In genomic region chr16:92383412-92383811, GRCm38 (mm10) we compare ENCODE assay signal across 37 mouse cellular contexts. TPM values are rescaled to one million over a fixed set of nuclear protein-coding genes. Genes with fewer than 3 reads are reported as not detected.
DNase-seq lines count a peak whose midpoint lies in the region; ATAC-seq and TF ChIP-seq lines count a peak whose summit lies in the region.
"Had no signal": no experiment of that assay in that cellular context is flagged by ENCODE, and none has a peak within 500 bp of the region (broad histone marks: within the 10 kb centered on the region; RNA-seq: fewer than 3 reads in every experiment).

No protein-coding gene starts in this region.

- no peak overlapping the region for H3K27ac ChIP-seq in gastrocnemius, adult 2 months
- no peak overlapping the region for H3K27ac ChIP-seq in kidney, postnatal 0 days
- no peak overlapping the region for H3K27ac ChIP-seq in lung, embryonic 14.5 days (ENCODE audit: low read depth)
- H3K27ac ChIP-seq: embryonic facial prominence, embryonic 12.5 days; limb, embryonic 10.5 days; limb, embryonic 15.5 days; midbrain, embryonic 10.5 days; neural tube, embryonic 12.5 days had no signal

- H3K4me2 ChIP-seq in kidney, postnatal 0 days (ENCODE audit: low read length), result no peak overlapping the region
- H3K4me2 ChIP-seq in lung, embryonic 14.5 days, result no peak overlapping the region
- H3K4me2 ChIP-seq: embryonic facial prominence, embryonic 12.5 days; heart, embryonic 11.5 days; hindbrain, embryonic 13.5 days; limb, embryonic 15.5 days; neural tube, embryonic 12.5 days had no signal

- no peak overlapping the region for H3K4me3 ChIP-seq in gastrocnemius, adult 2 months
- H3K4me3 ChIP-seq in kidney, postnatal 0 days (replicated peaks; ENCODE audit: low read depth, low read length), result no peak overlapping the region
- no peak overlapping the region for H3K4me3 ChIP-seq in lung, embryonic 14.5 days (ENCODE audit: low read depth, low read length)
- H3K4me3 ChIP-seq: embryonic facial prominence, embryonic 12.5 days; hindbrain, embryonic 13.5 days; limb, embryonic 10.5 days; limb, embryonic 15.5 days; midbrain, embryonic 10.5 days; myocyte; neural tube, embryonic 12.5 days had no signal

- H3K9me3 ChIP-seq in kidney, postnatal 0 days (replicated peaks; ENCODE audit: low read length), result no peaks in the 10 kb centered on the region
- H3K9me3 ChIP-seq in lung, embryonic 14.5 days (ENCODE audit: low read depth, low read length), result no peaks in the 10 kb centered on the region
- H3K9me3 ChIP-seq: embryonic facial prominence, embryonic 12.5 days; hindbrain, embryonic 13.5 days; limb, embryonic 10.5 days; limb, embryonic 15.5 days; midbrain, embryonic 10.5 days; neural tube, embryonic 12.5 days had no signal

- H3K9ac ChIP-seq in kidney, postnatal 0 days (ENCODE audit: low read depth, low read length), result no peak overlapping the region
- H3K9ac ChIP-seq in lung, embryonic 14.5 days, result no peak overlapping the region
- H3K9ac ChIP-seq: embryonic facial prominence, embryonic 12.5 days; hindbrain, embryonic 13.5 days; limb, embryonic 15.5 days; neural tube, embryonic 12.5 days had no signal

- intact Hi-C loops in gastrocnemius, adult 2 months (cut with DNase I), result loop anchor here (5.0 kb wide), 2 partner anchors 41 to 94 kb away; no protein-coding TSS in a partner anchor

- H3K27me3 ChIP-seq in kidney, postnatal 0 days (ENCODE audit: insufficient read depth, low read length), result no peaks in the 10 kb centered on the region
- no peaks in the 10 kb centered on the region for H3K27me3 ChIP-seq in lung, embryonic 14.5 days (ENCODE audit: insufficient read depth, low read length)
- no peaks in the 10 kb centered on the region for H3K27me3 ChIP-seq in Patski
- H3K27me3 ChIP-seq: embryonic facial prominence, embryonic 12.5 days; hindbrain, embryonic 13.5 days; limb, embryonic 15.5 days; neural tube, embryonic 12.5 days had no signal

- DNase-seq in gastrocnemius, adult 2 months, result no peak
- no peak for DNase-seq in gastrocnemius, postnatal 25 days
- DNase-seq in kidney, postnatal 0 days (ENCODE audit: low spot score), result no peak
- no peak for DNase-seq in kidney, adult 11 months
- no peak for DNase-seq in lung, embryonic 14.5 days
- no peak for DNase-seq in lung, postnatal 4 days
- DNase-seq in Patski (ENCODE audit: low read depth, low spot score), result no peak
- DNase-seq in adrenal gland, postnatal 4 days (ENCODE audit: low spot score in 2 of 2), result no peak
- DNase-seq: adrenal gland, adult 2 months; cerebellum, adult 11 months; cerebellum, adult 9-11 months; embryo, embryonic 11 days; gastrocnemius, postnatal 14 days; heart, adult 11 months; heart, postnatal 4 days; kidney, adult 9 months; kidney, postnatal 14 days; lung, postnatal 14 days; right cerebral cortex, adult 18-20 months; spleen, adult 18-20 months; thymus, adult 18-20 months; thymus, postnatal 36 days had no signal

- H3K4me1 ChIP-seq in kidney, postnatal 0 days (replicated peaks; ENCODE audit: insufficient read depth, low read length), result no peaks in the 10 kb centered on the region
- H3K4me1 ChIP-seq in lung, embryonic 14.5 days (ENCODE audit: insufficient read depth), result no peaks in the 10 kb centered on the region
- H3K4me1 ChIP-seq: embryonic facial prominence, embryonic 12.5 days; limb, embryonic 15.5 days; neural tube, embryonic 12.5 days had no signal

- POLR2A ChIA-PET in Patski (lab: Charles Lee), result no interaction called here

- no peak for ATAC-seq in kidney, postnatal 0 days (replicated peaks; ENCODE audit: low FRiP score, low read depth)
- no peak for ATAC-seq in lung, embryonic 14.5 days (ENCODE audit: insufficient read depth)
- no peak for ATAC-seq in Patski
- ATAC-seq: activated CD4-positive, CD25-positive, alpha-beta regulatory T cell, adult 4 months; inflammation-experienced regulatory T-cells, adult 6 months had no signal

- no peaks in the 10 kb centered on the region for H3K36me3 ChIP-seq in kidney, postnatal 0 days (ENCODE audit: insufficient read depth, low read length)
- no peaks in the 10 kb centered on the region for H3K36me3 ChIP-seq in lung, embryonic 14.5 days (ENCODE audit: insufficient read depth)
- H3K36me3 ChIP-seq: embryonic facial prominence, embryonic 12.5 days; hindbrain, embryonic 13.5 days; limb, embryonic 10.5 days; limb, embryonic 15.5 days; midbrain, embryonic 10.5 days; neural tube, embryonic 12.5 days had no signal

- in situ Hi-C loops in Patski (cut with MboI; ENCODE audit: low pct_unique_long_range_greater_than_20kb), result loop anchor here (5.0 kb wide), 2 partner anchors 36 to 74 kb away; no protein-coding TSS in a partner anchor

- peak; percentile 26; the same call in 1 of the 2 replicates for TF ChIP-seq CTCF in gastrocnemius, adult 2 months (IDR thresholded peaks at IDR 0.05)
- peak; percentile 29; the same call in 1 of the 2 replicates for TF ChIP-seq CTCF in kidney, postnatal 0 days (IDR thresholded peaks at IDR 0.05; ENCODE audit: low read depth)
- TF ChIP-seq CTCF in lung, embryonic 14.5 days (IDR thresholded peaks at IDR 0.05; ENCODE audit: low read depth), result peak; percentile 23; the same call in 1 of the 2 replicates
- TF ChIP-seq CTCF in Patski (IDR thresholded peaks at IDR 0.05), result peak; percentile 52

- CTCF ChIA-PET in Patski (lab: Charles Lee), result interaction anchor here (1.0 to 1.9 kb wide), 4 partner anchors 42 to 77 kb away, joined by 3 to 6 read pairs (median 4); no protein-coding TSS in a partner anchor

RNA-seq across cellular contexts. Expression of gene Kcne1, which starts 24.1 kb away (rescaled TPM):
- not detected for total RNA-seq in gastrocnemius, adult 2 months (2021)
- total RNA-seq in gastrocnemius, postnatal 25 days (2021), result not detected
- polyA plus RNA-seq in kidney, postnatal 0 days (2015; fragmentation: Nextera tagmentation; extraction: Ambion mirVana), result 12.2 and 13.1 TPM in 2 replicates
- 0.22 TPM in 1 of 2 replicates, not detected in the other for polyA plus RNA-seq in lung, embryonic 14.5 days (2014; fragmentation: Nextera tagmentation; extraction: Ambion mirVana)
- not detected for polyA plus RNA-seq in Patski (2021)
- total RNA-seq in adrenal gland, postnatal 4 days (2021), result under 1 TPM in 1 of 2 experiments, not detected in 1; 0.34 TPM
- total RNA-seq: gastrocnemius, postnatal 14 days; layer of hippocampus, adult 18-20 months; layer of hippocampus, postnatal 25 days; megakaryocyte progenitor cell, adult 5-6 weeks had no signal
- polyA plus RNA-seq: activated CD4-positive, CD25-positive, alpha-beta regulatory T cell, adult 4 months; adrenal gland, adult 2 months; inflammation-experienced regulatory T-cells, adult 6 months; liver, embryonic 16.5 days; midbrain, embryonic 16.5 days; myocyte; neural tube, embryonic 12.5 days had no signal
